Mouse (Mus musculus): ENCODE measurements around the gene Fndc11.

The Fndc11 gene

DNA sequence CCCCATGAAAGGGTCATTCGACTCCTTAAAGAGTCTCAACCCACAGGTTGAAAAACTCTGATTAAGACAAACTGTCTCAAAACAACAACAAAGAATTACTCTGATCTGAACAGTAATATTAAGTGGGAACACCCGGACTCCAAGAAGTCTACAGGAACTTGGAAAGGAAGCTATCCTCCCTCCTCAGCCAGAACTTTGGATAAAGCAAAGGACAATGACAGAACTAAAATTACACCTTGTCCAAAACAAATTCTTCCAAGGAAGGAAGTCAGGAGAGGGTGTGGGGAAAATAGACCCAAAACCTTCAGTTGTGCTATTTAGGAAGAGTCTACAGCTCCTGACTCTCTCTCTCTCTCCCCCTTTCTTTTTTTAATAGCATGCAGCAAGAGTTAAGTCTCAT lies 52.3 kb downstream of the Fndc11 start:
- DNase-seq (ENCODE audit: low spot score), result no peak

Data from T-cell, adult 2 months (primary cell).